Mouse (Mus musculus): ENCODE measurements around the gene Snd1. TPM values are rescaled to one million over a fixed set of nuclear protein-coding genes. Genes with fewer than 3 reads are reported as not detected.
A peak's percentile ranks its signal among the peaks of the same experiment; 100 is the strongest.
"Not testable (repeated sequence)": the region's sequence is repeated elsewhere in the genome, so short reads cannot be mapped to it uniquely, and the experiment has no call there.

Gene Snd1
- polyA plus RNA-seq, 1 experiment from 2014 or later, result 139 TPM

- H3K4me3 ChIP-seq (ENCODE audit: low read depth, low read length), result no peak overlapping the region
- no peak for ATAC-seq (replicated peaks; ENCODE audit: low FRiP score, low TSS enrichment, low read depth)
- H3K4me1 ChIP-seq (replicated peaks; ENCODE audit: control insufficient read depth, insufficient read depth, low read length), result peaks cover 11% of the 10 kb centered on the region; the same call in 1 of the 2 replicates
- H3K9ac ChIP-seq (ENCODE audit: low read length), result no peak overlapping the region
- H3K9me3 ChIP-seq (ENCODE audit: control insufficient read depth, low read length), result no peaks in the 10 kb centered on the region
- no peaks in the 10 kb centered on the region for H3K27me3 ChIP-seq (replicated peaks; ENCODE audit: control insufficient read depth, insufficient read depth, low read length)
- H3K27ac ChIP-seq (ENCODE audit: low read depth), result peak overlapping the region; percentile 29
- no peak for DNase-seq (ENCODE audit: low spot score)
- no peaks in the 10 kb centered on the region for H3K36me3 ChIP-seq (ENCODE audit: control insufficient read depth, insufficient read depth, low read length)
- 25% methylated on average over 8 of the region's 8 CpGs for WGBS
- no peak overlapping the region for H3K4me2 ChIP-seq (ENCODE audit: low read length)
These were observed 441.7 kb downstream of the Snd1 start for GRCm38 (mm10) chr6:28916630-28917029.

DNA sequence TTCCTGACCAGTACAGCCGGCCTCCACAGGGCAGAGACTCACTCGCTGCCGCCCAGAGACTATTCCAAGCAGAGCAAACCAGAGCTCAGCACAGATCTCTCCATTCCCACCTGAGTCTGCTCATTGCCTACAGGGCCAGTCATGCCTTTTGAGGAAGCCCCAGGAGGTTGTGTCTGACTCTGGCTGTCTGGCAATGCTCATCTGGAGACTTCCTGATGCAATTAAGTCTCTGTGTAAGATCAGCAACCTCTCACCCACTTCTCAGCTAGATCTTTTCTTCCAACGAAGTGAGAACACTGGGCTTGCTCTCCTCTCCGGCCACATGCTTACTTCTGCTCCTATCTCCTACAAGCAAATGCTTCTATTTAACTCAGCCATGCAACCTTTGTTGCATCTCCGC, 444.4 kb downstream of the Snd1 start:
- Histone ChIP-seq H3K9me3 (ENCODE audit: control insufficient read depth, low read length) (no peaks in the 10 kb centered on the region), H3K27me3 (replicated peaks; ENCODE audit: control insufficient read depth, insufficient read depth, low read length) (no peaks in the 10 kb centered on the region), H3K9ac (ENCODE audit: low read length) (no peak overlapping the region), H3K4me2 (ENCODE audit: low read length) (no peak overlapping the region), H3K4me1 (replicated peaks; ENCODE audit: control insufficient read depth, insufficient read depth, low read length) (peaks cover 11% of the 10 kb centered on the region; the same call in 1 of the 2 replicates), H3K36me3 (ENCODE audit: control insufficient read depth, insufficient read depth, low read length) (no peaks in the 10 kb centered on the region), H3K27ac (ENCODE audit: low read depth) (no peak overlapping the region), H3K4me3 (ENCODE audit: low read depth, low read length) (no peak overlapping the region)
- DNase-seq (ENCODE audit: low spot score) (no peak), ATAC-seq (replicated peaks; ENCODE audit: low FRiP score, low TSS enrichment, low read depth) (no peak)
- WGBS, result 57% methylated on average over 6 of the region's 6 CpGs

GRCm38 (mm10) chr6:28922371-28922770, 447.4 kb downstream of the Snd1 start:
- 88% methylated on average over 12 of the region's 12 CpGs for WGBS
- ATAC-seq (replicated peaks; ENCODE audit: low FRiP score, low TSS enrichment, low read depth), result no peak

DNA sequence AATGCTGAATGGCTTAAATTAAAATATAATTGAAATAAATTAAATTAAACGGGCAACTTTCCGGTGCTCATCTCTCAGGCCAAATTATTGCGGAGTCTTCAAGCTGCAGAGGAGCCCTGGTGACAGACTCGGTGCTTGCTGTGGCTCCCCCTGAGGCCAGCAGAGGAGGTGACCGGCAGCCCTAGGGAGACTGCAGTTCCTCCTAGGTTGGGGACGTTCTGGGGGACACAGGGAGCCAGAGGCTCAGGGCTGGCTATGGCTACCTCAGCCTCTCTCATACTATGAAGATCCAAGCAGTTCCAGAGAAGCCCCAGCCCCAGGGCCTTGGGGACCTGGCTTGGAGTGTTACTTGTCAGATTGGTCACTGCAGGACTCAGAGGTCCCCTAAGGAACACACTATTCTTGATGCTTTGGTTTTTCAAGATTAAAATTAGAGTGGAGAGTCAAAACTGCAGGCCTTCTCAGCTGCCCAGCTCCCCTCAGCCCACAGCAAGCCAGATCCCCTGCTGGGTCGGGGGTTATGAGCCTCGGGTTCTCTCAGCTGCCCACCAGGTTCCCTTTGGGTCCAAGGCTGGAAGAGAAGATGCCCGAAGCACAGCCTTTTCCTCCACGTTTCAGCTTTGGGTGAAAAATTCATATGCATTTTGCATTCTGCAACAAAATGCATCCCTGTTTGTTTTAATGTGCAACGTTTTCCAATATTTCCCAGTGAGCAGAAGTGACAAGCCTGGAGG, 448.3 kb downstream of the Snd1 start:
- DNase-seq (ENCODE audit: low spot score), result no peak
- no peak for ATAC-seq (replicated peaks; ENCODE audit: low FRiP score, low TSS enrichment, low read depth)
- Histone ChIP-seq H3K9ac (ENCODE audit: low read length) (no peak overlapping the region), H3K4me2 (ENCODE audit: low read length) (no peak overlapping the region), H3K27me3 (replicated peaks; ENCODE audit: control insufficient read depth, insufficient read depth, low read length) (no peaks in the 10 kb centered on the region), H3K4me1 (replicated peaks; ENCODE audit: control insufficient read depth, insufficient read depth, low read length) (no peaks in the 10 kb centered on the region), H3K4me3 (ENCODE audit: low read depth, low read length) (no peak overlapping the region), H3K9me3 (ENCODE audit: control insufficient read depth, low read length) (no peaks in the 10 kb centered on the region), H3K27ac (ENCODE audit: low read depth) (no peak overlapping the region), H3K36me3 (ENCODE audit: control insufficient read depth, insufficient read depth, low read length) (no peaks in the 10 kb centered on the region)
- 80% methylated on average over 11 of the region's 11 CpGs for WGBS

More at GRCm38 (mm10) chr6:28922371-28922770, 447.4 kb downstream of the Snd1 start:
- H3K9me3 ChIP-seq (ENCODE audit: control insufficient read depth, low read length), result no peaks in the 10 kb centered on the region
- H3K4me2 ChIP-seq (ENCODE audit: low read length), result no peak overlapping the region
- H3K27ac ChIP-seq (ENCODE audit: low read depth), result no peak overlapping the region
- no peaks in the 10 kb centered on the region for H3K27me3 ChIP-seq (replicated peaks; ENCODE audit: control insufficient read depth, insufficient read depth, low read length)
- no peak for DNase-seq (ENCODE audit: low spot score)
- no peaks in the 10 kb centered on the region for H3K36me3 ChIP-seq (ENCODE audit: control insufficient read depth, insufficient read depth, low read length)
- no peaks in the 10 kb centered on the region for H3K4me1 ChIP-seq (replicated peaks; ENCODE audit: control insufficient read depth, insufficient read depth, low read length)
- H3K9ac ChIP-seq (ENCODE audit: low read length), result no peak overlapping the region
- H3K4me3 ChIP-seq (ENCODE audit: low read depth, low read length), result no peak overlapping the region

- ATAC-seq (replicated peaks; ENCODE audit: low FRiP score, low TSS enrichment, low read depth) (no peak), DNase-seq (ENCODE audit: low spot score) (no peak)
- H3K4me2 ChIP-seq (ENCODE audit: low read length), result no peak overlapping the region
- 85% methylated on average over 10 of the region's 10 CpGs for WGBS
- H3K4me3 ChIP-seq (ENCODE audit: low read depth, low read length), result no peak overlapping the region
- no peaks in the 10 kb centered on the region for H3K36me3 ChIP-seq (ENCODE audit: control insufficient read depth, insufficient read depth, low read length)
- no peaks in the 10 kb centered on the region for H3K27me3 ChIP-seq (replicated peaks; ENCODE audit: control insufficient read depth, insufficient read depth, low read length)
- H3K9ac ChIP-seq (ENCODE audit: low read length), result no peak overlapping the region
- H3K4me1 ChIP-seq (replicated peaks; ENCODE audit: control insufficient read depth, insufficient read depth, low read length), result no peaks in the 10 kb centered on the region
- H3K27ac ChIP-seq (ENCODE audit: low read depth), result no peak overlapping the region
- no peaks in the 10 kb centered on the region for H3K9me3 ChIP-seq (ENCODE audit: control insufficient read depth, low read length)
These were observed 448.9 kb downstream of the Snd1 start for GRCm38 (mm10) chr6:28923837-28924236.

DNA sequence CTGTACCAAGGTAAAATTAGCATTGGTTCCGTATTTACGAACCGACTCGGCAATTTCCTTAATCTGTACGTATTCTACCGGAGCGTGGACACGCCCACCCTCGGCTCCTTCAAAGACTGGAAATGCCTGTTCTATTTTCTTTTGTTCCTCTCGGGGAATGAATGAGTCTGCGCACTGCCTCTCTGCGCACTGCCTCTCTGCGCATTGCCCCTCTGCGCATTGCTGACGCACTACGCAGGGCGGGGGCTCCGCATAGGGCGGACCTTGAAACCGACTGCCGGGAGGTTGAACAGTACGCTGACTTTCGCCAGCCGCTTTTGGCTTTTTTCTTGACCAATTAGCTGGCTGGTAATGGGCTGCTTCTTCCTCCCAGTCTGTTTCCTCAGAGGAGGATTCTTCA, 453.0 kb downstream of the Snd1 start:
- H3K27ac ChIP-seq (ENCODE audit: low read depth); H3K4me3 ChIP-seq (ENCODE audit: low read depth, low read length); H3K9me3 ChIP-seq (ENCODE audit: control insufficient read depth, low read length); H3K36me3 ChIP-seq (ENCODE audit: control insufficient read depth, insufficient read depth, low read length); H3K4me1 ChIP-seq (replicated peaks; ENCODE audit: control insufficient read depth, insufficient read depth, low read length); H3K4me2 ChIP-seq (ENCODE audit: low read length); ATAC-seq (replicated peaks; ENCODE audit: low FRiP score, low TSS enrichment, low read depth); H3K9ac ChIP-seq (ENCODE audit: low read length); H3K27me3 ChIP-seq (replicated peaks; ENCODE audit: control insufficient read depth, insufficient read depth, low read length); DNase-seq (ENCODE audit: low spot score): not testable (repeated sequence)
- 85% methylated on average over 10 of the region's 24 CpGs for whole genome bisulfite sequencing

GRCm38 (mm10) chr6:28929169-28929803, 454.3 kb downstream of the Snd1 start:
- not testable (repeated sequence) for H3K9me3 ChIP-seq (ENCODE audit: control insufficient read depth, low read length); ATAC-seq (replicated peaks; ENCODE audit: low FRiP score, low TSS enrichment, low read depth); DNase-seq (ENCODE audit: low spot score); H3K27ac ChIP-seq (ENCODE audit: low read depth); H3K9ac ChIP-seq (ENCODE audit: low read length); H3K4me3 ChIP-seq (ENCODE audit: low read depth, low read length); H3K4me1 ChIP-seq (replicated peaks; ENCODE audit: control insufficient read depth, insufficient read depth, low read length); H3K27me3 ChIP-seq (replicated peaks; ENCODE audit: control insufficient read depth, insufficient read depth, low read length); H3K4me2 ChIP-seq (ENCODE audit: low read length); H3K36me3 ChIP-seq (ENCODE audit: control insufficient read depth, insufficient read depth, low read length)
- 93% methylated on average over 19 of the region's 25 CpGs for WGBS

DNA sequence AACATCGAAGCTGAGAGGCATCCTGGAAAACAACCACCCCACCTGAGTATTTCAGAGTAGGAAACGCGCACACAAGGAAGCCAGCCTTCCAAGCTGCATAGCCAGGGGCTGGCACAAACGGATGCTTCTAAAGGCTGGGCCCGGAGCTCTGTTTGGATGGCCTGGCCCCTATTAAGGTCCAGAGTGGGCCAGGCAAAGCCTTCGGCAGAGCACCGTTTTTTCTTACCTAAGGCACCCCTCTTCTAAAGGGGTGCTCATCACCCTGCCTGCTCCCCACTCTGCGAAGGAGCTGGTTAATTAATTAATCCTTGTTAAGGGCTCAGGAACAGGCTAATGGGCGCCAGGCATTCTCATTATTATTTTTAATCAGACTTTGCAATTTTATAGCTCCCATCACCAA, 456.3 kb downstream of the Snd1 start:
- H3K36me3 ChIP-seq (ENCODE audit: control insufficient read depth, insufficient read depth, low read length), result no peaks in the 10 kb centered on the region
- H3K4me1 ChIP-seq (replicated peaks; ENCODE audit: control insufficient read depth, insufficient read depth, low read length), result no peaks in the 10 kb centered on the region; the same call in none of the 2 replicates
- DNase-seq (ENCODE audit: low spot score), result no peak
- H3K27ac ChIP-seq (ENCODE audit: low read depth), result no peak overlapping the region
- H3K9ac ChIP-seq (ENCODE audit: low read length), result no peak overlapping the region
- 34% methylated on average over 9 of the region's 9 CpGs for WGBS
- H3K4me3 ChIP-seq (ENCODE audit: low read depth, low read length), result no peak overlapping the region
- no peaks in the 10 kb centered on the region for H3K27me3 ChIP-seq (replicated peaks; ENCODE audit: control insufficient read depth, insufficient read depth, low read length)
- no peaks in the 10 kb centered on the region for H3K9me3 ChIP-seq (ENCODE audit: control insufficient read depth, low read length)
- H3K4me2 ChIP-seq (ENCODE audit: low read length), result peak overlapping the region; percentile 36
- ATAC-seq (replicated peaks; ENCODE audit: low FRiP score, low TSS enrichment, low read depth), result no peak
